ENCODE assay signal across 8 mouse cellular contexts in genomic region chr17:65611721-65612120, GRCm38 (mm10). TPM values are rescaled to one million over a fixed set of nuclear protein-coding genes. Genes with fewer than 3 reads are reported as not detected.
DNase-seq lines count a peak whose midpoint lies in the region; ATAC-seq and TF ChIP-seq lines count a peak whose summit lies in the region.

No protein-coding gene starts in this region.

- 3% methylated on average over 4 of the region's 4 CpGs for WGBS in heart, embryonic 16.5 days
- 10% methylated on average over 4 of the region's 4 CpGs for WGBS in hindbrain, embryonic 13.5 days
- WGBS in midbrain, embryonic 14.5 days, result 9% methylated on average over 4 of the region's 4 CpGs

- H3K9ac ChIP-seq in heart, embryonic 16.5 days (ENCODE audit: low read length), result peak overlapping the region; percentile 100
- peak overlapping the region; percentile 90 for H3K9ac ChIP-seq in MEL (ENCODE audit: control insufficient read depth, low read depth, low read length, poor library complexity, severe bottlenecking)
- H3K9ac ChIP-seq in hindbrain, embryonic 13.5 days, result 0 out of 2 replicates have a peak overlapping the region, but pooled peaks have one; percentile 24
- peak overlapping the region; percentile 95 for H3K9ac ChIP-seq in midbrain, embryonic 14.5 days (replicated peaks; ENCODE audit: low read length)

- peak overlapping the region; percentile 99 for H3K4me3 ChIP-seq in heart, embryonic 16.5 days (ENCODE audit: low read length)
- peak overlapping the region; percentile 97 to 99 for H3K4me3 ChIP-seq in MEL (ENCODE audit: control insufficient read depth in 1 of 2, insufficient read depth in 1 of 2, low read depth in 2 of 2, low read length in 2 of 2)
- peak overlapping the region; percentile 96 for H3K4me3 ChIP-seq in hindbrain, embryonic 13.5 days
- H3K4me3 ChIP-seq in midbrain, embryonic 14.5 days (replicated peaks; ENCODE audit: low read depth, low read length), result peak overlapping the region; percentile 95

- H3K79me2 ChIP-seq in MEL (ENCODE audit: control insufficient read depth, insufficient read depth, low read length, poor library complexity), result peaks cover 55% of the 10 kb centered on the region

- peak overlapping the region; percentile 84 for H3K4me2 ChIP-seq in heart, embryonic 16.5 days (ENCODE audit: low read depth, low read length)
- peak overlapping the region; percentile 74 for H3K4me2 ChIP-seq in hindbrain, embryonic 13.5 days
- peak overlapping the region; percentile 74 for H3K4me2 ChIP-seq in midbrain, embryonic 14.5 days (ENCODE audit: low read length)

- intact Hi-C loops in heart, postnatal 36 days (cut with DNase I), result loop anchor here (2.0 to 5.0 kb wide), 3 partner anchors 96 to 491 kb away; partner anchors contain the start of genes Ndufv2 and Ppp4r1

- no peaks in the 10 kb centered on the region for H3K36me3 ChIP-seq in heart, embryonic 16.5 days (ENCODE audit: control insufficient read depth, insufficient read depth)
- peaks cover 6 to 48% of the 10 kb centered on the region in 2 experiments for H3K36me3 ChIP-seq in MEL (ENCODE audit: control insufficient read depth in 1 of 2, insufficient read depth in 2 of 2, low read length in 2 of 2)
- no peaks in the 10 kb centered on the region for H3K36me3 ChIP-seq in hindbrain, embryonic 13.5 days
- no peaks in the 10 kb centered on the region for H3K36me3 ChIP-seq in midbrain, embryonic 14.5 days (ENCODE audit: control insufficient read depth, insufficient read depth, low read length)

- H3K9me3 ChIP-seq in heart, embryonic 16.5 days (replicated peaks; ENCODE audit: control insufficient read depth, low read length), result no peaks in the 10 kb centered on the region
- H3K9me3 ChIP-seq in MEL (replicated peaks; ENCODE audit: insufficient read depth, low read length), result no peaks in the 10 kb centered on the region
- no peaks in the 10 kb centered on the region for H3K9me3 ChIP-seq in hindbrain, embryonic 13.5 days
- H3K9me3 ChIP-seq in midbrain, embryonic 14.5 days (ENCODE audit: control insufficient read depth, low read length), result no peaks in the 10 kb centered on the region

- no peak for TF ChIP-seq RAD21 in MEL (IDR thresholded peaks at IDR 0.05; ENCODE audit: low read depth, low read length)

- no peak for TF ChIP-seq CTCF in MEL (IDR thresholded peaks at IDR 0.05 in 2 of 3, conservative IDR thresholded peaks at IDR 0.05 in 1 of 3; ENCODE audit: control insufficient read depth in 1 of 3, insufficient read depth in 1 of 3, low read depth in 2 of 3, low read length in 3 of 3, poor library complexity in 1 of 3, severe bottlenecking in 1 of 3)

- ATAC-seq in heart, embryonic 16.5 days (replicated peaks; ENCODE audit: extremely low read depth, insufficient read depth, low FRiP score), result no peak
- no peak for ATAC-seq in hindbrain, embryonic 13.5 days (ENCODE audit: low FRiP score)
- ATAC-seq in midbrain, embryonic 14.5 days (ENCODE audit: low FRiP score, low TSS enrichment), result no peak
- ATAC-seq in megakaryocyte-erythroid progenitor cell, adult 5-6 weeks (replicated peaks; ENCODE audit: low FRiP score, low TSS enrichment, poor library complexity, severe bottlenecking), result no peak

- DNase-seq in heart, postnatal 36 days, result no peak
- peak; percentile 37 for DNase-seq in MEL (ENCODE audit: low read depth, low spot score)
- no peak for DNase-seq in midbrain, embryonic 14.5 days
- no peak for DNase-seq in right cerebral cortex, postnatal 36 days (ENCODE audit: low spot score in 2 of 2)
- no peak for DNase-seq in thymus, postnatal 0 days (ENCODE audit: low spot score)

- no peak for TF ChIP-seq EP300 in MEL (IDR thresholded peaks at IDR 0.05; ENCODE audit: low read depth in 1 of 2, low read length in 2 of 2)

- H3K4me1 ChIP-seq in heart, embryonic 16.5 days (ENCODE audit: control insufficient read depth, insufficient read depth, low read length), result peaks cover 45% of the 10 kb centered on the region
- peaks cover 28 to 29% of the 10 kb centered on the region in 2 experiments for H3K4me1 ChIP-seq in MEL (ENCODE audit: control insufficient read depth in 1 of 2, insufficient read depth in 2 of 2, low read length in 2 of 2)
- H3K4me1 ChIP-seq in hindbrain, embryonic 13.5 days (replicated peaks), result peaks cover 44% of the 10 kb centered on the region
- peaks cover 39% of the 10 kb centered on the region for H3K4me1 ChIP-seq in midbrain, embryonic 14.5 days (ENCODE audit: control insufficient read depth, insufficient read depth, low read length)

- H3K27ac ChIP-seq in heart, embryonic 16.5 days (ENCODE audit: low read length), result no peak overlapping the region; the same call in 1 of the 2 replicates
- no peak overlapping the region for H3K27ac ChIP-seq in MEL (ENCODE audit: control insufficient read depth, low read depth, low read length)
- H3K27ac ChIP-seq in hindbrain, embryonic 13.5 days, result no peak overlapping the region
- no peak overlapping the region for H3K27ac ChIP-seq in midbrain, embryonic 14.5 days (replicated peaks; ENCODE audit: low read depth, low read length)

- H3K27me3 ChIP-seq in heart, embryonic 16.5 days (ENCODE audit: control insufficient read depth, insufficient read depth, low read length), result no peaks in the 10 kb centered on the region
- no peaks in the 10 kb centered on the region for H3K27me3 ChIP-seq in MEL (ENCODE audit: control insufficient read depth in 1 of 2, insufficient read depth in 2 of 2, low read length in 2 of 2)
- H3K27me3 ChIP-seq in hindbrain, embryonic 13.5 days, result no peaks in the 10 kb centered on the region
- H3K27me3 ChIP-seq in midbrain, embryonic 14.5 days (ENCODE audit: control insufficient read depth, insufficient read depth, low read length), result no peaks in the 10 kb centered on the region

- no peak for TF ChIP-seq POLR2A in MEL (IDR thresholded peaks at IDR 0.05; ENCODE audit: control insufficient read depth in 1 of 2, insufficient read depth in 1 of 2, low read depth in 1 of 2, low read length in 2 of 2, poor library complexity in 1 of 2)

TF ChIP-seq in MEL, 35 proteins besides CTCF, POLR2A, EP300 and RAD21:
- TF ChIP-seq USF2 (IDR thresholded peaks at IDR 0.05; ENCODE audit: borderline replicate concordance in 1 of 2, insufficient read depth in 1 of 2, low read depth in 1 of 2, low read length in 2 of 2) (no peak), UBTF (IDR thresholded peaks at IDR 0.05; ENCODE audit: borderline replicate concordance, insufficient read depth, low read depth, low read length) (no peak), MAZ (IDR thresholded peaks at IDR 0.05; ENCODE audit: low read depth, low read length) (no peak), RCOR1 (IDR thresholded peaks at IDR 0.05; ENCODE audit: low read depth, low read length) (no peak), NELFE (IDR thresholded peaks at IDR 0.05; ENCODE audit: low read depth, low read length) (no peak), HCFC1 (IDR thresholded peaks at IDR 0.05; ENCODE audit: low read depth, low read length) (no peak), BHLHE40 (IDR thresholded peaks at IDR 0.05; ENCODE audit: borderline replicate concordance, low read depth, low read length) (no peak), POLR2AphosphoS5 (IDR thresholded peaks at IDR 0.05; ENCODE audit: borderline replicate concordance, low read depth, low read length) (no peak), ZNF384 (IDR thresholded peaks at IDR 0.05; ENCODE audit: low read depth, low read length) (no peak), CHD1 (IDR thresholded peaks at IDR 0.05; ENCODE audit: low read depth, low read length) (no peak), GATA1 (IDR thresholded peaks at IDR 0.05; ENCODE audit: low read depth, low read length) (no peak), ELF1 (IDR thresholded peaks at IDR 0.05; ENCODE audit: low read depth, low read length) (no peak), TAL1 (IDR thresholded peaks at IDR 0.05; ENCODE audit: low read length) (no peak), POLR2AphosphoS2 (IDR thresholded peaks at IDR 0.05; ENCODE audit: low read length) (no peak), NRF1 (IDR thresholded peaks at IDR 0.05; ENCODE audit: insufficient read depth, low read depth, low read length, poor library complexity, severe bottlenecking) (no peak)

RNA-seq across cellular contexts. Expression of gene Vapa, which starts 1.6 kb away (rescaled TPM):
- polyA plus RNA-seq in heart, embryonic 16.5 days (2015; fragmentation: Nextera tagmentation; extraction: Ambion mirVana), result 153 and 163 TPM in 2 replicates
- total RNA-seq in heart, postnatal 36 days (2021), result 10 to 100 TPM; 76.3 to 86.5 TPM
- total RNA-seq in MEL (2012; rRNA removed), result 56.7 and 60.2 TPM in 2 replicates
- polyA plus RNA-seq in MEL (2012; ENCODE audit: insufficient read depth in 1 of 2, insufficient read length in 2 of 2, low read depth in 1 of 2, low replicate concordance in 2 of 2, missing spikeins in 1 of 2), result 100 to 1,000 TPM in 1 of 2 experiments, 10 to 100 TPM in 1; 85.3 to 507 TPM
- polyA plus RNA-seq in hindbrain, embryonic 13.5 days (2015; fragmentation: Nextera tagmentation; extraction: Ambion mirVana), result 257 and 265 TPM in 2 replicates
- 283 and 291 TPM in 2 replicates for polyA plus RNA-seq in midbrain, embryonic 14.5 days (2014; fragmentation: Nextera tagmentation; extraction: Ambion mirVana)
- polyA plus RNA-seq in thymus, postnatal 0 days (2015; fragmentation: Nextera tagmentation; extraction: Ambion mirVana), result 199 and 209 TPM in 2 replicates
- total RNA-seq in megakaryocyte-erythroid progenitor cell, adult 5-6 weeks (2014; fragmentation: Nextera tagmentation), result 93.1 and 132 TPM in 2 replicates
- total RNA-seq in megakaryocyte-erythroid progenitor cell, adult 5-6 weeks (2017), result 94.5 and 99.9 TPM in 2 replicates

RNA-seq across cellular contexts. Expression of gene Txndc2, which starts 30.2 kb away (rescaled TPM):
- not detected in 2 replicates for polyA plus RNA-seq in heart, embryonic 16.5 days (2015; fragmentation: Nextera tagmentation; extraction: Ambion mirVana)
- not detected for total RNA-seq in heart, postnatal 36 days (2021)
- total RNA-seq in MEL (2012; rRNA removed), result not detected in 2 replicates
- polyA plus RNA-seq in MEL (2012; ENCODE audit: insufficient read depth in 1 of 2, insufficient read length in 2 of 2, low read depth in 1 of 2, low replicate concordance in 2 of 2, missing spikeins in 1 of 2), result not detected
- 0.18 TPM in 1 of 2 replicates, not detected in the other for polyA plus RNA-seq in hindbrain, embryonic 13.5 days (2015; fragmentation: Nextera tagmentation; extraction: Ambion mirVana)
- 0.12 TPM in 2 replicates for polyA plus RNA-seq in midbrain, embryonic 14.5 days (2014; fragmentation: Nextera tagmentation; extraction: Ambion mirVana)
- 0.12 and 0.22 TPM in 2 replicates for polyA plus RNA-seq in thymus, postnatal 0 days (2015; fragmentation: Nextera tagmentation; extraction: Ambion mirVana)
- not detected in 2 replicates for total RNA-seq in megakaryocyte-erythroid progenitor cell, adult 5-6 weeks (2014; fragmentation: Nextera tagmentation)
- not detected in 2 replicates for total RNA-seq in megakaryocyte-erythroid progenitor cell, adult 5-6 weeks (2017)

Comparison
In these comparisons a context has a peak if more than half of its experiments do, and no peak if none do; other contexts are left out.
1. H3K9ac ChIP-seq: peak in every context shown above with its lines; median percentile 100 in heart, embryonic 16.5 days; 95 in midbrain, embryonic 14.5 days; 90 in MEL; 24 in hindbrain, embryonic 13.5 days.